Mouse (Mus musculus) bone marrow macrophage, adult 2 months (primary cell): ENCODE data around the gene Hoga1. TPM values are rescaled to one million over a fixed set of nuclear protein-coding genes. Genes with fewer than 3 reads are reported as not detected.
"Not testable (repeated sequence)": the region's sequence is repeated elsewhere in the genome, so short reads cannot be mapped to it uniquely, and the experiment has no call there.

Experiments
- H3K27ac ChIP-seq: 2 replicates; pipeline ENCODE4 v1.5.1; 2012; ENCODE audit warnings: low read depth, low read length; ENCODE audit not compliant: insufficient read depth
- H3K4me1 ChIP-seq: 2 replicates; pipeline ENCODE4 v1.6.1; 2012; ENCODE audit warnings: low read length; ENCODE audit not compliant: control insufficient read depth, insufficient read depth
- H3K4me3 ChIP-seq: 2 replicates; pipeline ENCODE4 v1.5.1; 2012; ENCODE audit warnings: mild to moderate bottlenecking, low read length, moderate library complexity; ENCODE audit not compliant: insufficient read depth
- CTCF ChIP-seq: IDR thresholded peaks from 2 replicates; pipeline ENCODE4 v1.5.1; 2012; ENCODE audit warnings: low read depth, mild to moderate bottlenecking, low read length, moderate library complexity
- POLR2A ChIP-seq: IDR thresholded peaks from 2 replicates; pipeline ENCODE4 v1.6.1; 2012; ENCODE audit warnings: mild to moderate bottlenecking, low read depth, low read length, borderline replicate concordance
- polyA plus RNA-seq: library from polyadenylated mRNA; stranded (reverse); fragments of >200 nt; gene quantifications from 2 replicates; pipeline ENCODE4 v1.2.4, GENCODE M21; 2012; ENCODE audit not compliant: missing spikeins, insufficient read depth, insufficient read length

The Hoga1 gene
- polyA plus RNA-seq, 1 experiment, result 2.3 TPM

DNA sequence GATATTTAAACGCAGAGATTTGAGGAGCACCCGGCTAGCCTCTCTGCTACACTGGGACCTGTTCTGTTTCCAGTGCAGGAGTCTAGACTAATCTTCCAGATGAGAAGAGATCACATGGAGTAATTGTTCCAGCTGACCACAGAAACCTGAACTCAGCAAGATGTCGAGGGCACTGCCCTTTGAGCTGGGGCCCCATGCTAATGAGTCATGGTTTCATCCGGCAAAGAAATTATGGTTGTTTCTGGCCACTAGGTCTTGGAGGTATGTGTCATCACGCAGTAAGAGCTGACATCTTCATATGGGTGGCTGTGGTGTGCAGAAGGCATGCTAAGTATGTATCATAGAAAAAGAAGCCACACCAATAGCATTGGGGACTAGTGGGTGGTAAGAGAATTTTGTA, 34.5 kb downstream of the Hoga1 start:
- TF ChIP-seq POLR2A (no peak), CTCF (no peak)
- peak overlapping the region; percentile 71 for H3K27ac ChIP-seq

DNA sequence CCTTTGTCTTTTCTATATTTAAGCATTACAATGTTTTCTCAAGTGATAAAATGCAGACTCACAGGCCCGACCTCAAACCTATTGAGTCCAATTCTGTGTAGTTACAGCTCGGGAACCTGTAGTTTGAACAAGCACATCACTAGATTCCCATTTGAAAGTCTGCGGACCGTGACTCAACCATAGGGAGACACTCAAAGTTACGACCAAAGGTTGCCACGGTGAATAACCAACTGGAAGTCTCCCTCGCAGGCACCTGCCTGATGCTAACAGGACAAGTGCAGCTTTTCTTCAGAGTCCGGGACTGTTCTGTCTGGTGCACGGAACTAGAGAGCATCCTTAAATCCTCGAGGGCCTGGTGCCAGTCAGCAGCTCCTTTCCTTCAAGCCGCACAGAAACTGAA, 35.1 kb downstream of the Hoga1 start:
- H3K4me1 ChIP-seq, result peaks cover 33% of the 10 kb centered on the region
- no peak overlapping the region for H3K4me3 ChIP-seq
- TF ChIP-seq CTCF (no peak), POLR2A (no peak)
- H3K27ac ChIP-seq, result no peak overlapping the region

More for the DNA sequence above, 34.5 kb downstream of the Hoga1 start:
- H3K4me3 ChIP-seq, result no peak overlapping the region
- peaks cover 33% of the 10 kb centered on the region for H3K4me1 ChIP-seq

DNA sequence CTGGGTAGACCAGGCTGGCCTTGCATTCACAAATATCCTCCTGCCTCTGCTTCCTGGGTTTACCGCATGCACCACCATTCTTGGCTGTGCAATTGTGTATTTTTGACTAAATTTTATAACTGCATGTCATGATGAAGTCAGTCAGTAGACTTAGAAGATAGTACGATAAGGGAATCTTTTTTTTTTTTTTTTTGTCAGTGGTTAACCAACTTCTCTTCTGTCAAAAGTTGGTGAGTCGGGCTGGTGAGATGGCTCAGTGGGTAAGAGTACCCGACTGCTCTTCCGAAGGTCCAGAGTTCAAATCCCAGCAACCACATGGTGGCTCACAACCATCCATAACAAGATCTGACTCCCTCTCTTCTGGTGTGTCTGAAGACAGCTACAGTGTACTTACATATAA, 36.2 kb downstream of the Hoga1 start:
- not testable (repeated sequence) for H3K4me3 ChIP-seq, H3K27ac ChIP-seq
- H3K4me1 ChIP-seq, result peaks cover 33% of the 10 kb centered on the region

DNA sequence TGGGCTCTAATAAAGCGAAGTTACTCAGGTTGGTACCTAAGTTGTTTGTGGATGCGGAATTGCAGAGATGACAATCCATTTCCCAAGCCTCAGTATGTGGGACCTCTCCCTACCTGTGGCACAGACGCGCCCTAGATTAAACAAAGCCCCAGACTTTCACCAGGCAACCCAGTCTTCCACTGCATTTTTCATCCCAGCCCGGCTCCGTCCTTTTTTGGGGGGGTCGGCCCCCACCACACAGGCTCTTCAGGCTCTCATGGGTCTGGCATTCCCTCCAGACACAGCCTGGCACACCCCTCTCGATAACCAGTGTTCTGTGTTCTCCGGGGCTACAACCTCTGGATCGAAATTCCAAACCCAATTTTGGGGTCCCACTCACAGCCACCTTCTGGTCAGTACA, 40.3 kb downstream of the Hoga1 start:
- no peak overlapping the region for H3K27ac ChIP-seq
- peaks cover 7% of the 10 kb centered on the region for H3K4me1 ChIP-seq
- no peak for TF ChIP-seq POLR2A
- TF ChIP-seq CTCF, result no peak
- no peak overlapping the region for H3K4me3 ChIP-seq

DNA sequence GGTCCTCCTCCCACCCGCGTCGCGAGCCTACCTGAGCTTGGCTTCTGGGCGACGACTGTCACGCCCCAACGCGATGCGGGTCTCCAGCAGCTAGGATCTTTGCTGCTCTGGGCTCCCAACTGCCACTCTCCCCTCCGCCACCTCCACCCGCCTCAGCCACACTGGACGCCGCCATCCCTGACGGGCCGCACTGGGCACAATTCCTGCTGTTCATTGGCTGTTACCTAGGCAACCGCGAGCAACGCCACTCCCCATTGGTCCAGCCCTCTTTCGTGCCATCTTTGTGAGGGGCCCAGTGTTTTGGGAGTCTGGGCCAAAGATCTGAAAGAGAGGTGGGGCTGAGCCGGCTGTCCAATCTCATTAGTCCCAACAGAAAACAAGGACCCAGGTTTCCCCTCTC, 40.8 kb downstream of the Hoga1 start, which contains the start of gene Morn4:
Gene Morn4 (minus strand): TSS at position 192 of the 400 bp plus-strand sequence.
- H3K27ac ChIP-seq, result no peak within 1 kb of the TSS
- peaks cover 4% of the 10 kb centered on the region for H3K4me1 ChIP-seq
- TF ChIP-seq POLR2A, result no peak
- no peak for TF ChIP-seq CTCF
- no peak within 1 kb of the TSS for H3K4me3 ChIP-seq

DNA sequence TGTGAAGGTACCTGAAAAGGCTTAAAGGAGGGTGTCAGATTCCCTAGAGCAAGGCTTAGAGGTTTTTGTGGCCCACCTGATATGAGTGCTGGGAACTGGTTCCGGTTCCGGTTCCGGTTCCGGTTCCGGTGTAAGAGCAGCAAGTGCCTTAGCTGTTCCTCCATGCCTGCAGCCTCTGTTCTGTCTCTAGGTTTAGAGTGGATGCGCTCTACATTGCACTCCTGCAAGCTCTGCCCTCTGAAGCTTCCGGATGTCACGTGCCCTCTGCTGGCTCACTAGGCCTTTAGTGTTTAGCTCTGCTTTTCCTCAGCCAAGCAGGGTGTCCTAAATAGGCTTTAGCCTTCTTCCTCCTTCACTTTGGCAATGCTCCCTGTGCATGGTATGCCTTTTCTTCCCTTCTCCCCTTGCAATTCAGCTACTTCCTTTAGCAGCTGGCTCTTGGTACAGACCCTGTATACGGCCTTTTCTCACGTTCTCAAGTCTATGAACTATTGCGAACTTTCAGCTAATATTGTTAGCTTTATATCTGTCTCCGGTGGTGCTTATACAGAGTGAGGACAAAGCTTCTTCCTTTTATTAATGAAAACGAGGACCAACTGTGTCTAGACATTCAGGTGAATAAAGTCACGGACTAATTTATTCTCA, 43.8 kb downstream of the Hoga1 start:
- peak overlapping the region; percentile 92 for H3K27ac ChIP-seq
- H3K4me1 ChIP-seq, result peaks cover 22% of the 10 kb centered on the region
- H3K4me3 ChIP-seq, result peak overlapping the region; percentile 45
- TF ChIP-seq CTCF (no peak), POLR2A (no peak)

DNA sequence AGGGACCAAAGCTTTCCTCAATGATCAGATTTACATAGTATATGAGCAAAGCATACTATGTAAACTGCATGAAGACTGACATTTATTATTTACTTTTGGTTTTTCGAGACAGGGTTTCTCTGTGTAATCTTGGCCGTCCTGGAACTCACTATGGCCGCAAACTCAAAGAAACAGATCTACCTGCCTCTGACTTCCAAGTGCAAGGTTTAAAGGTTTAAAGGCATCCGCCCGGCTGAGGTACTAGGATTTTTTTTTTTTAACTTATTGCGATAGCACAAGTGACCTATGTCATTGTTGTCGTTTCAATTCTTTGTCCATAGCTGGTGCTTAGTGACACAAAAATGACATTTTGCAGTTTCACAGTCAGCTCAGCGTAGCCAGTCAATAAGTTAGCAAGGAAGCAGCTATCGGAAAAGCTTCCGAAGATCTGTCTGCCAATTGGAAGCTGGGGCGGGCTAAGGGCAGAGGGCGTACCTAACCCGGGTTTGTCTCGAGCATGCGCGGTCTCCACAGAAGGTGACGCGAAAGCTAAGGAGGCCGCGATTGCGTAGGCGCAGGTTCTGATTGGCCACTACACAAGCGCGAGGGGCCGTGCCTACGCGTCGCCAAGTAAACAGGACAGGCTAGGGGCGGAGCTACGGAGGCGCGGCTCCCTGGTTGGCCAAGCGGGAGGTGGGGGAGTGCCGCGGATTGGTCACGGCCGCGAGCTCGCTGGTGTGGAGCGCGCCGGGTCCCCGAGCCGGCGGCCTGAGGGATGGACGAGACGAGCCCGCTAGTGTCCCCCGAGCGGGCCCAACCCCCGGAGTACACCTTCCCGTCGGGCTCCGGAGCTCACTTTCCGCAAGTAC, 44.6 kb downstream of the Hoga1 start, which contains the start of gene Pi4k2a:
Gene Pi4k2a (plus strand): TSS at position 723 of the 848 bp plus-strand sequence.
- H3K4me3 ChIP-seq, result peak within 1 kb of the TSS; percentile 87
- TF ChIP-seq POLR2A, result no peak
- no peak for TF ChIP-seq CTCF
- H3K4me1 ChIP-seq, result peaks cover 27% of the 10 kb centered on the region
- H3K27ac ChIP-seq, result peak within 1 kb of the TSS; percentile 92

DNA sequence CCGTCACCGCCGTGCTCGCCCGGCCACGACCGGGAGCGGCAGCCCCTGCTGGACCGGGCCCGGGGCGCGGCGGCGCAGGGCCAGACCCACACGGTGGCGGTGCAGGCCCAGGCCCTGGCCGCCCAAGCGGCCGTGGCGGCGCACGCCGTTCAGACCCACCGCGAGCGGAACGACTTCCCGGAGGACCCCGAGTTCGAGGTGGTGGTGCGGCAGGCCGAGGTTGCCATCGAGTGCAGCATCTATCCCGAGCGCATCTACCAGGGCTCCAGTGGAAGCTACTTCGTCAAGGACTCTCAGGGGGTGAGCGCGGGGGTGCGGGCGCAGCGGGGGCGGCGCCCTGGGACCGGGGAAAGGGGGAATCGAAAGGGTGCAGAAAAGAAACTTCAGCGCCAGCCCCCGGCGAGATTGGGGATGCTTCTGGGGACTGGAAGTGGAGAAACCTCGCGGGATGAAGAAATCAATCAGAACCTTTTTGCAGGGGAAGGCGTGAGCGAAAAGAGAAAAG, 45.3 kb downstream of the Hoga1 start:
- H3K4me3 ChIP-seq, result peak overlapping the region; percentile 87
- TF ChIP-seq POLR2A (no peak), CTCF (no peak)
- H3K4me1 ChIP-seq, result peaks cover 27% of the 10 kb centered on the region
- H3K27ac ChIP-seq, result peak overlapping the region; percentile 90

DNA sequence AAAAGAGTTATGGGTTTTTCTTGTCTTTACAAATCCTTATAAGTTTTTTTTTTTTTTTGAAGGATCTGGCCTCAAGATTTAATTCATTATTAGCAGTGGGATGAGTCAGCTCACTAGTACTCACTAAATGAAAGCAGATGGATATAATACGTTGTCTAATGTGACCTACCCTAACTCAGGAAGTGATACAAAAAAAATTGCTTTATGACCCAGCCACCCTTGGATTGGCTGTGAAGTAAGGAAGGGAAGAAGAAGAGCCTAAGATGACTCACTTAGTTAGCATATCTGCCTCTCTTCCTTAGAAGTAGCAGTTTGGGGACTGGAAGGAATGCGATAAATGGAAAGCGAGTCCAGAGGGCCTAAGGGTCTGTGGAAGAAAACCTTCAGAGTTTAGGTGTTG, 54.0 kb downstream of the Hoga1 start:
- H3K27ac ChIP-seq, result peak overlapping the region; percentile 55
- TF ChIP-seq POLR2A (no peak), CTCF (no peak)
- H3K4me3 ChIP-seq, result no peak overlapping the region
- H3K4me1 ChIP-seq, result peaks cover 30% of the 10 kb centered on the region

DNA sequence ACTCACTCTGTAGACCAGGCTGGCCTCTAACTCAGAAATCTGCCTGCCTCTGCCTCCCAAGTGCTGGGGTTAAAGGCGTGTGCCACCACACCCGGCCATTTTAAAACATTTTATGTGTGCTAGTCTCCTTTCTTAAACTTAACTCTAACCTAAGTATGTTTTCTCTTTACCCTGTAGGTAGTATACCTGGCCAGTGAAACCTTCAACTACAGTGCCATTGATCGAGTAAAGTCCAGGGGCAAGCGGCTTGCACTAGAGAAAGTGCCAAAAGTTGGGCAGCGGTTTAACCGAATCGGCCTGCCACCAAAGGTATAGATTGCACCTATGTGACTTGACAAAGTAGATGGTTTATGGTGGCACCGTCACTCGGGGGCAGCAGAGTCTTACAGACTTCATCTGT, 59.3 kb downstream of the Hoga1 start:
- H3K27ac ChIP-seq, result no peak overlapping the region
- H3K4me1 ChIP-seq, result peaks cover 12% of the 10 kb centered on the region
- no peak overlapping the region for H3K4me3 ChIP-seq
- TF ChIP-seq POLR2A (no peak), CTCF (no peak)
